Mouse (Mus musculus) retina, embryonic 14.5 days (tissue): ENCODE data around the gene Rpl3.
"Not testable (repeated sequence)": the region's sequence is repeated elsewhere in the genome, so short reads cannot be mapped to it uniquely, and the experiment has no call there.

ENCODE experiments used
- DNase-seq: peaks from one replicate; pipeline ENCODE4 v3.0.0-alpha.2; 2015; ENCODE audit warnings: low spot score

Rpl3 gene

DNA sequence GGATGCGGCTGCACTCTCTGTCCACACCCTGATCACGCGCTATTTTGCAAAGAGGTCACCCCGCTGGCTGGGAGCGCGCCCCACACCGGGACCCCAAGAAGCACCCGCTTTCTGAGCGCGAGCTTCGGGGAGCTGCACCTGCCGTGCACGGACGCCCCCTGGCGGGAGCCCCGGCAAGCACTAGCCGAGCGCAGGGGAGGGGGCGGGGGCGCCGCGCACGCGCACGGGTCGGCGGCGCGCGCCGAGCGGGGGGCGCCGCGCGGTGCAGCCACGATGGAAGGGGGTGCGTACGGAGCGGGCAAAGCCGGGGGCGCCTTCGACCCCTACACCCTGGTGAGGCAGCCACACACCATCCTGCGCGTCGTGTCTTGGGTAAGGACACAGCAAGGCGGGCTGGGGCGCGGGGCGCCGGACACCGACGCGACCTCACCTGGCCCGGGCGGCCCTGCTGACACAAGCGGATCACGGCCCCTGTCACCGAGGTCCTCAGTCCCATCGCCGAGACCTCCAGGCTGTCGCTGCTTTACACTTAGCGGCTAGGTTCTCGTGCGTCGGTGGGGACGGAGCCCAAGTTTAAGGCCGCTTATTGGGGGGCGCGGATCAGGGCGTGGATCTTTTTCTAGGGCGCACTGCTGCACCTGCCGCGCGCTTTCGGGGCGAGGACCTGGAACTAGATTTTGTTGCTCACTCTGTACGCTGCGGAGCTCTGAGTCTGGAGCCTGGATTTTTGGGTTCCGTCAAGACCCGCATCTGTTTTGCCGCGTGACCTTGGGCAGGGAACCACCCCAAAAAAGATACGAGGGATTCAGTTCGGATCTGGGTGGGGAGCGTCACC is at the start of gene Rpl3, which contains the start of gene Syngr1:
Rpl3 (minus strand) TSS at position 748 of the 835 bp plus-strand sequence.
Syngr1 (plus strand) TSS at position 214 of the 835 bp plus-strand sequence.
- peak; percentile 81 for DNase-seq

DNA sequence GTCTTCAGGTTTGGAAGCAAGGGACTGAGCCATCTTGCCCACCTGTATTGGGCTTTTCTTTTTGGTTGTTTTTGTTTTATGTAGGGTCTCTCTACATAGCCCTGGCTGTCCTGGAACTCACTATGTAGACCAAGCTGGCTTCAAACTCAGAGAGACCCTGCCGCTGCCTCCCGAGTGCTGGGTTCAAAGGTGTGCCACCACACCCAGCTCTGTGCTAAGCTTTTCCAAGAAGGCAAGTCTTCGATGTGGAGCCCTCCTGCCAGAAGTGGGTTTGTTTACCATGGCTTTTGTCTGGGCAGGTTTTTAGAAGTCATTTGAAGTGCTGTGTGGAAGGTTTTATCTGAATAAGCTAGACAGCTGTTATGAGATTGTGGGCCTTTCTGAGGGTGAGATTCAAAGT is 49.2 kb upstream of the Rpl3 start:
- no peak for DNase-seq

DNA sequence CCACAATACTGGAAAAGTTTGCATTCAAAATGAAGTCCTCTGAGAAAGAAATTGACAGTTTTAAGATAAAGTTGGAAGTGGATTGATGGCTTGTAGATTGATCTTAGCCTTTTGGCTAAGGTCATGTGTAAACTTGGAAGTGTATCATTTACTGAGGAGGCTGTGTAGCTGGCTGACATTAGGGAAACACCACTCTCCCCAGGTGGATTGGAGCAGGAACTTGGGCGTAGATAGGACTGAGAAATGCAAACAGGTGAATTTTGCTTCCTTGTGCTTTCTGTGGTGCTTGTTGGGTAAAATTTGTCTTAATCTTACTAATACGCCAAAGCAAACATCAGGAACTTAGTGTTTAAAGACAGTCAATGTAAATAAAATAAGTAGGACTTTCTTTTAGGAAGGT is 48.6 kb upstream of the Rpl3 start:
- DNase-seq, result no peak

DNA sequence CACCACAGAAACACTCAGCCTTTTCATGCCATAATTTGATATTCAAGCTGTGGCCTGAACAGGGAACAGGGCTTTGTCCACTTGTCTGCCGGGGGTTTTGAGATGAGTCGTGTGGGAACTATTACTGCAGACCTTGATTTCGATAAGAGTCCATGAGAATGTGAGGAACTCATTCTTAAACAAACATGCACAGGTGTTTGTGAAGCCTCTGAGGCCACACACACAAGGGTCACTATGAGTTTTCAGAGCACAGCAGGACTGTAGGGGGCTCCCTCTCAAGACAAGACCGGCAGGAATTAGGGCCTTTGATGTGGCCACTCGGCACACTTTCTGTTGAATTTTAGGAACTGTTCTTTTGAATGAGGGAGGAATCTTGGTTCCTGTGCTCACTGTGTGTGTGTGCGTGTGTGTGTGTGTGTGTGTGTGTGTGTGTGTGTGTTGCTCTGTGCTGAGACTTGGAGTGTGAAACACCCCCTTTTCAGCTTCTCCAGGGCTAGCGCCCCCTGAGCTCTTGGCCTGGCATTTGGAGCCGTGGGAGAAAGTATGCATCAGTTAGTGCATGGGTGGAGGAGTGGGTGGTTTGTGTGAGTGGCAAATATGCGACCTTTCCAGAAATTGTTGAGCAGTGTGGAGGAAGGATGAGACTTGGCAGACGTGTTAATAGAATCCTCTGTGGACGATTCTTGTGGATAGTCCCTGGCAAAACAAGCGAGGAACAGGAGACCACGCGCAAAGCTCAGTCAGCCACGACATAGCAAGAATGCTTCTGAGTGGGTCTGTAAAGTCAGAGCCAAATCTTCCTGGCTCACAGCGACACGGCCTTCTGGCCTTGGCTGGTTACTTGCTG is 46.5 kb upstream of the Rpl3 start:
- DNase-seq, result peak; percentile 11

DNA sequence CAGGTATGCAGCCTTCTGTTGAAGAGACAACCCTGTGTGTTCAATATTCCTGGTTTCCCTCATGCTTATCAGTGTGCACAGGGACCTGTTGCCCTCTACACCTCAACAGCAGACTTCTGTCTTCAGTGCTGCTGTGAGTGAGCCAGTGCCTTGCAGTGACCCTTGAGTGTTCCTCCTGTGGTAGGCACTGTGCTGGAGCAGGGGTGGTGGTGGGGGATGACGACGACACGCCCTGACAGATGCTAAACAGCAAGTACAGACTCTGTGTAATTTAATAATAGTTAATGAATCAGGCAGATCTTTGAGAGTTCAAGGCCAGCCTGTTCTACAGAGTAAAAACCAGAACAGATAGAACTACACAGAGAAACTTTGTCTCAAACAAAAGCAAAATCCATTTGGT is 45.0 kb upstream of the Rpl3 start:
- no peak for DNase-seq

DNA sequence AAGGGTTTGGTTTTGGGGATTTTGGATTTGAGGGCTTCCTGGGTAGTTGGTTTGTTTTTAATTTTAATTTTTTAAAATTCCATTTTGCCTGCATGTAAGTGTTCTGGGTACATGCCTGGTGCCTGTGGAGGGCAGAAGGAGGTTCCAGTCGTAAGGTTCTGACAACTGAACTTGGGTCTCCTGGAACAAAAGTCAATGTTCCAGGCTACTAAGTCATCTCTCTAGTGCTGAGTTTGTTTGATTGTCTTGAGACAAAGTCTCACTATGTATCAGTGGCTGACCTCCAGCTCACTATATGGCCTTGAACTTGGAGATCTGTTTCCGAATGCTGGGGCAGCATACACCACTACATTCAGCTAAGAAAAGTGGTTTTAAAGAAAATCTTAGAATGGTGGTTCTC is 43.8 kb upstream of the Rpl3 start:
- no peak for DNase-seq

DNA sequence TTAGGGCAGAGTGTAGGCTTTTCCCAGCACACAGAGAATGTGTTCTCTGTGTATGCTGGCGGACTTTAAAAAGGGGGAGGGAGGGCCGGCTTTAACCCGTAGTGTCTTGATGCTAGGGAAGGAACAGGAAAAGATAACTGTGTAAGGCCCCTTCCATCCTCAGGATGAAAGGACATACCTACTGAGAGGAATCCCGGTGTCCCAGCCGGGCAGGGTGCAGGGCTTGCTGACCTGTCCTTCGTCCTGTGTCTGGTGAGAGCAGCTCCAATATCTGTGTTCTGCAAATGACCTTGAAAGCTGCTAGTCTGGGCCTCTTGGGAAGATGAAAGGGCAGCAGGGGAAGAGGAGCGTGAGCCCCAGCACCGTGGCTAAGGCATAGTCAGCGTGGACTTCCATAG is 42.8 kb upstream of the Rpl3 start:
- no peak for DNase-seq

DNA sequence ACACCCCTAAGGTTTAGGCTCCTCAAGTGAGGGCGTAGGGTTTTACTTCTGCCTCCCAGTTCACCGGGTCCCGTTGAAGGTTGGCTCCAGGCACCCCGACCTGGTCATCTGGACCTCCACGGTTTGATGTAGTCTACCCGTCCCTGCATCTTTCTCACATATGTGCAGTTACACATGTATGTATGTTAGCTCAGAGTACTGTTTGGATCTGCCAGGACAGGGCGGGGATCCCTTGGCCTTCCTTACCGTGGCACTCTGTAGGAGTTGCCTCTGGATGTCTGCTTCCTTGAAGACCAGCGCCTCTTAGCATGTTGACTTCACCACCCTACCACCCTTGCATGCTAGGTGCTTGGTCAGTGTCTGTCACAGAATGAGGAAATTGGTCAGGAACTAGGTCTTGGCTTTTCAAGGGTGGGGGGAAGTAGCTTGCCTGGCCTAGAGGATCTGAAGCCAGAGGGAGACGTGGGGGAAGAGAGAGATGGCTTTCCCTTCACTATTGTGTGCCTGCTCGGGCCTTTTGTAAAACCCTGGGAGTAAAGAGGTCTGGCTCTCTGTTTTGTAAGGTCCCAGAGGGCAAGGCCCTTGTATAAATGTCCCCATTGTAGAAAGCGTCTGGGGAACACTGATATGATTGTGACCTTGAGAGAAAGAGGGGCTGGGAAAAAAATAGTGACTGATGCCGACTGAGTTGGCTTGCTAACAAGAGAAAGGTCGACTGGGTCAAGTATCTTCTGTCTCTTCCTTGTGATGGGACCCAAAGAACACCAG is 42.2 kb upstream of the Rpl3 start:
- peak; percentile 22 for DNase-seq

DNA sequence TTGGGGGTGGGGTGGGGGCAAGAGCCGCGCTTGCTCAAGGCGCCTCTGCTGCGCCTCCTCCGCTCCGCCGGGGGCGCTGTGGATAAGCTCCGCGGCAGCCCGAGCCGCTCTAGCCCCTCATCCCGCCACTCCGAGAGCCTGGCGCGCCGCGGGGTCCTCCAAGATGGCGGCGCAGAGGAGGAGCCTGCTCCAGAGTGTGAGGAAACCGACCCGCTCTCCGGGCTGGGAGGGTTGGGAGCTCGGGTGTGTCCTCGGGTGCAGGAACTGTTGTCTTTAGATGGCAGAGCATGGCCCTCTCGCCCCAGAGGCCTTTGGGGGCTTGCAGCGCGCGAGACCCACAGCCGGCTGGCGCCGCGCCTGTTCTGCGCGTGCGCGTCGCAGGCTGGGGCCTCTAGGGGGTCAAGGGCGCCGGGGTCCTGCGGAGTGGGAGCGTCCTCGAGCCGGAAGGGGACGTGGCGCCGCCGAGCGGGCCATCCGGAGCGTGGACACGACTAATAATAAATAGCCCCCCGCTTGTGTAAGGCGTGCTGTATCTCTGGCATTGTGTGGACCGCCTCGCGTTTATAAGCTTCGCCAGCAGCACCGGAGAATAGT is 41.4 kb upstream of the Rpl3 start, which contains the start of gene Tab1:
Tab1 (plus strand) TSS at position 135 of the 594 bp plus-strand sequence.
- peak; percentile 97 for DNase-seq

DNA sequence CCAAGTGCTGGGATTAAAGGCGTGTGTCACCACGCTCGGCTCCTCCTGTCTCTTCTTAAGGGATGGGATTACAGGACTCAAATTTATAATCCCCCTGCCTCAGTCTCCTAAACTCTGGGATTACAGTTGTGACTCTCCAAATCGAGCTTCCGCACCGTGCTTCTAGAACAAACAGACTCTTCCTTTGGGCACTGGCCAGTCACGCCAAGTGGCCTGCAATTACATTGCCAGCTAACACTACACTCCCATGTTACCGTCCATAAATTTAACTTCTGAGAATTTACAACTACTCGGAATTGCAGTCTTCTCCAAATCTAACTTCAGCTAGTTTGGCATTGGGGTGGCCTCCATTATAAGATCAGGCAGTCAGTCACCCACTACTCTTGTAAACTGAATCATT is 40.8 kb upstream of the Rpl3 start:
- DNase-seq, result no peak

DNA sequence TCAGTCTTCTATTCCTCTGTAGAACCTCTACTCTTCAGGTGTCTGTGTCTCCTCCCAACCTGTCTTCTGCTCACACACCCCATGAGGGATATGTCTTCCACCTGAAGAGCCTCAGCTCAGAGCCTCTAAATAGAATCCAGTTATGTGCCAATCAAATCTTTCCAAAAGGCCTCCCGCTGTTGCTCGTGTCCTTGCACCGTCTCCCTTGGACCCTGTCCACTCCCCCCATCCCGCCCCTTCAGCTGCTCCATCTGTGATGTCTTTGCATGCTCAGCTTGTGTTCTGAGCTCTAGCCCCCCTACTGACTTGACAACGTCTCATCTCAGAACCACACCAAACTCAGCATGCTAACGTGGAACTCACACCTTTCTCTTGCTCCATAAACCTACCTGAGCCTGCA is 39.8 kb upstream of the Rpl3 start:
- DNase-seq, result no peak

DNA sequence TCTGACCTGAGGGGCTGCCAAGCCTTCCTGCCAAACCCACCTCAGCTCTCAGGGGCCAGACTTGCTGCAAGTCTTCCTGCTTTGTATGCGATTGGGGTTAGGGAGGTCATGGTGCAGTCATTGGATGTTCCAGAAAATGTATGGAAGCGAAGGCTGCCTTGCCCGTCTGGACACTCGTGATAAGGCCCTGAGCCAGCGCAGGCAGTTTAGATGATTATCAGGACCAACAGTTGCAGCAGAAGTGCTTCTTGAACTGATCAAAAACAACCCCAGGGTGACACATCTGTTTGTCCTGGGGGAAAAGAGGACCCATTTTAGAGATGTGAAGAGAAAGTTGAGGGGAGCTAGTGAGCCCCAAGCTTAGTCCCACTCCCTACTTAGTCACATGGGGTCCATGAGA is 39.0 kb upstream of the Rpl3 start:
- DNase-seq, result no peak

DNA sequence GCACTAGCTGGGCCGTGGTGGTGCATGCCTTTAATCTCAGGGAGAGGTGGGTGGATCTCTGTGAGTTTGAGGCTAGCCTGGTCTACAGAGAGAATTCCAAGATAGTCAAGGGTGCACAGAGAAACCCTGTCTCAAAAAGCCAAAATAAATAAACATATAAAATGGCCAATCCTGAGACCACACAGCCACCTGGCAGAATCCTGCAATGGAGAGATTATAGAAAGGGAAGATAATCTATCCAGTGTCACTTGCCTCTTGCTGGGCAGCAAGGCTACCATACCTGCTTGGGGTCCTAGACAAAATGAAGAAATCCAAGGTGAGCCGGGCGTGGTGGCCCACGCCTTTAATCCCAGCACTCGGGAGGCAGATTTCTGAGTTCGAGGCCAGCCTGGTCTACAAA is 38.3 kb upstream of the Rpl3 start:
- DNase-seq, result no peak

DNA sequence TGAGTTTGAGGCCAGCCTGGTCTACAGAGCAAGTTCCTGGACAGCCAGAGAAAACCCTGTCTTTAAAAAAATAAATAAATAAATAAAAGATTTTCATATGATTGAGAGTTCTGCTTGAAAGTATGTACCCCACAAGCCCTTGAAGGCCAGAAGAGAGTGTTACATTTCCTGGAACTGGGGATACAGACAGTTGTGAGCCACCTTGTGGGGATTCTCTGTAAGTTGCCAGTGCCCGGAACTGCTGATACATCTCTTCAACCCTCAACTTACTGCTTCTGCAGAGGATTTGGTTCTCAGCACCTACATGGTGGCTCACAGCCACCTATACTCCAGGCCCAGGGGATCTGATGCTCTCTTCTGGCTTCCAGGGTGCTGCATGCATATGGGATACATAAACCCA is 35.5 kb upstream of the Rpl3 start:
- DNase-seq, result peak; percentile 27

DNA sequence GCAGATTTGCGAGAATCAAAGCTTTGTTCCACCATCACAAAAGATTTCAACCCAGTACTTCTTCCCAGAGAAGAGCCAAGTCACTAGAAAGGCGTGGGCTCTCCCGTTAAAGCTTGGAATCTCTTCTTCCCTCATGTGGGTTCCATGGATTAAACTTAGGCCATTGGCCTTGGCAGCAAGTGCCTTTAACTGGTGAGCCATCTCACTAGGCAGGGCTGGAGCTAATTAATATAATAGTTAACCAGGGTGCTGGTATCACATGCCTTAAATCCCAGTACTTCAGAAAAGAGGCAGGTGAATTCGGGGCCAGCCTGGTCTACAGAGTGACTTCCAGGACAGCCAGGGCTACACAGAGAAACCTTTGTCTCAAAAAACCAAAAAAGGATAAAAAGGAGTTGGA is 33.0 kb upstream of the Rpl3 start:
- DNase-seq, result no peak

DNA sequence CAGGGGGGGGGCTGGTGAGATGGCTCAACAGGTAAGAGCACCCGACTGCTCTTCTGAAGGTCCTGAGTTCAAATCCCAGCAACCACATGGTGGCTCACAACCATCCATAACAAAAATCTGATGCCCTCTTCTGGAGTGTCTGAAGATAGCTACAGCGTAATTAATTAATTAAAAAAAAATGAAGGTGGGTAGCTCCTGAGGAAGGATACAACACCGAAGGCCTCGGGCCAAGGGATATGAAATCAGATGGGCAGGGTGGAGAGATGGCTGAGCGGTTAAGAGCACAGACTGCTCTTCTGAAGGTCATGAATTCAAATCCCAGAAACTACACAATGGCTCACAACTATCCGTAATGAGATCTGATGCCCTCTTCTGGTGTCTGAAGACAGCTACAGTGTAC is 30.8 kb upstream of the Rpl3 start:
- not testable (repeated sequence) for DNase-seq

DNA sequence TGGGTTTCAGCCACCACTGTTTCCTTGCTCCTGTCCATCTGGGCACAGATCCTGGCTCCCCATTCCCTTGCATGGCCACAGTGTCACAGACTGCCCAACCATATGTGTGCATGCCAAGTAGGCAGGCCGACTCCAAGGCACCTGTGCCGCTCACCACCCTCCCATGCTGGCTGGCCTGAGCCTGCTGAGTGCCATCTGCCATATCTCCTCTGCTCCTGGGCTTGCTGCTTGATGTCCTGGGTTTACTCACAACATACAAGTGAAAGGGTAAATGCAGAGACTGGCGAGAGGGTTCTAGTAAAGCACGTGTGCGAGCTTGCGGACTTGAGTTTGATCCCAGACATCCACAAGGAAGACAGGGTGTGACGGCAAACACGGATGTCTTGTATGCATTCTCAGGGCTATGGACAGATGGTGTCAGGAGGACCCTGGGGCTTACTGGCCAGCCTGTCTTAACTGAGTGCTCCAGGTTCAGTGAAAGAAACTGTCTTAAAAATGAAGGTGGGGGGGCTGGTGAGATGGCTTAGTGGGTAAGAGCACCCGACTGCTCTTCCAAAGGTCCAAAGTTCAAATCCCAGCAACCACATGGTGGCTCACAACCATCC is 30.2 kb upstream of the Rpl3 start:
- DNase-seq, result no peak

DNA sequence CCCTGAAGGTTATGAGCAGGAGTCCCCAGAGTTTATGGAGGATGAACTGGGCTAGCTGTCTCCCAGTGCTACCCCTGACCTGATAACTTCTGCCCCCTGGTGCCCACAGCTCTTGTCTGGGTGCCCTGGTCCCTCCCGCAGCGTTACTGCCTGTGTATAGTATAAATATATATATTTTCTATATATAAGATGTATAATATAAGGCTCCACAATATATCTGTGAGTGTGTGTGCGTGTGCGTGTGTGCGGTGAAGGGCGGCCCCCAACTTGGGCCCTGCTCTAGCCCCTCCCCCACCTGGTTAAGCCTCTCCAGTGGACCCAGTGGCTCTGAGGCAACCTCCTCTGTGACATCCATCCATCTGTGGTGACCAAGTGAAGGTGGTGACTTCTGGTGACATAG is 27.4 kb upstream of the Rpl3 start:
- no peak for DNase-seq

DNA sequence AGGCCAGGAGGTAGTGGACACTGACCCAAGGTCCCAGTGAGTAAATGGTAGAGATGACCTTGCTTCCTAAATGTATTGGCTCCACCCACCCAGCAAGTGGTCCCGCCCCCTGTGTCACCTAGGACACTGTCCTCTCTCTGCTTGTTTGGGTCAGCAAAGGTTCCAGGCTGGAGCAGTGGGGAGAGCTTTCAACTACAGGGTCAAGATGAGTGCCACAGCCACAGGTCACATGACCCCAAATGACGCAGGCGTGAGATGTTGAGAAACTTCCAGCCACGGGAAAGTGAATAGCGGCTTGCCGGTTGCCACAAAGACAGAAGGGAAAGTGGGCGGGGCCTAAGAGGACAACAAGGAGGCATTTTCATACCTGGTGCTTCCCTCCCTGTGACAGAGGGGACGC is 25.5 kb upstream of the Rpl3 start:
- no peak for DNase-seq

DNA sequence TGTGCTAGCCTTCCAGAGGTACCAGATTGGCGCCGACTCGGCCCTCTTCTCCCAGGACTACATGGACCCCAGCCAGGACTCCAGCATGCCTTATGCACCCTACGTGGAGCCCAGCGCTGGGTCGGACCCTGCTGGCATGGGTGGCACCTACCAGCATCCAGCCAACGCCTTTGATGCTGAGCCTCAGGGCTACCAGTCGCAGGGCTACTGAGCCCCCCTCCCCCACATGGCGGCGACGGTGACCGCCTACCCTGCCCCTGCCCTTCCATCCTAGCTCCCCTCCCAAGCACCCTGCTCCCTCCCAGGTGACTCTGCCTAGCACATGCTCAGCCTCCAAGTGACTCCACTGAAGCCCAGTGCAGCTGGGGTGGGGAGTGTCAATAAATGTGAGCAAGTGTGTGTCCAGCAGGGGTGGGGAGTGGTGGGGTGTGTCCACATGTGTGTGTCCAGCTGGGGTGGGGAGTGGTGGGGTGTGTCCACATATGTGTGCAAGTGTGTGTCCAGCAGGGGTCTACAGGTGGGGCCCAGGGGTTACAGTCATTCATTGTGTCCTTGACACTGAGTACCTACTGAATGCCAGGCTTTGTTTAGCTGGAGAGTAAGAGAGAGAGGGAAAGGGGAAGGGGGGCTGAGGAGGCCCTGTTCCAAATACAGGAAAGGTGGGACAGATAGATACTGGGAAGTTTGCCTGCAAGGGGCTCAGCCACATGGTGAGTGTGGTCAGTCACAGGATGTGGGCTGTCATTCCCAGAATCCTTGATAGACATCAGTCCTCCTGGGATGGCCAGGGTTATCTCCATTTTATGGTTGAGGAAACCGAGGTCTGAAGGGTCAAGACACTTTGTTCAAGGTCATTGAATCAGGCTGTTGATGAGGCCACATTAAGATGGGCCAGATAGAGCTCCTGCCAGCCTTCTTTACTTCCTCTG is 24.5 kb upstream of the Rpl3 start:
- DNase-seq, result no peak
